In genomic region chr14:31435930-31436693, GRCm38 (mm10) we compare ENCODE assay signal across 8 mouse cellular contexts. TPM values are rescaled to one million over a fixed set of nuclear protein-coding genes. Genes with fewer than 3 reads are reported as not detected.
A peak's percentile ranks its signal among the peaks of the same experiment; 100 is the strongest.
DNase-seq lines count a peak whose midpoint lies in the region; ATAC-seq lines count a peak whose summit lies in the region.

TSS of gene Sh3bp5 (minus strand) at chr14:31436078.

- peak within 1 kb of the TSS; percentile 93 for H3K4me2 ChIP-seq in heart, embryonic 12.5 days
- H3K4me2 ChIP-seq in kidney, embryonic 16.5 days (replicated peaks; ENCODE audit: low read depth, low read length) = peak within 1 kb of the TSS; percentile 90

- H3K4me1 ChIP-seq in brown adipose tissue, adult 24 weeks (ENCODE audit: control insufficient read depth, insufficient read depth, insufficient read length, low read length) = peaks cover 20% of the 10 kb centered on the region
- peaks cover 46% of the 10 kb centered on the region for H3K4me1 ChIP-seq in heart, embryonic 12.5 days (replicated peaks)
- H3K4me1 ChIP-seq in kidney, embryonic 16.5 days (ENCODE audit: insufficient read depth, low read length) = peaks cover 37% of the 10 kb centered on the region

- peak; percentile 94 for ATAC-seq in CD4-positive, CD25-positive, alpha-beta regulatory T cell, adult 4 months
- ATAC-seq in erythroid progenitor cell, adult 5-6 weeks (replicated peaks; ENCODE audit: low FRiP score, poor library complexity, severe bottlenecking) = peak; percentile 89
- ATAC-seq in heart, embryonic 12.5 days (ENCODE audit: insufficient number of reproducible peaks, low FRiP score) = peak; percentile 89
- ATAC-seq in kidney, embryonic 16.5 days (ENCODE audit: low FRiP score, low TSS enrichment) = peak; percentile 90

- no peaks in the 10 kb centered on the region for H3K27me3 ChIP-seq in heart, embryonic 12.5 days (replicated peaks)
- peaks cover 7% of the 10 kb centered on the region; the same call in 1 of the 2 replicates for H3K27me3 ChIP-seq in kidney, embryonic 16.5 days (ENCODE audit: insufficient read depth, low read length)

- peak within 1 kb of the TSS; percentile 91 for H3K27ac ChIP-seq in brown adipose tissue, adult 24 weeks (replicated peaks; ENCODE audit: low read depth, low read length)
- peak within 1 kb of the TSS; percentile 46; the same call in 1 of the 2 replicates for H3K27ac ChIP-seq in heart, embryonic 12.5 days (ENCODE audit: poor library complexity, severe bottlenecking)
- peak within 1 kb of the TSS; percentile 65 for H3K27ac ChIP-seq in kidney, embryonic 16.5 days (ENCODE audit: low read length)

- no peaks in the 10 kb centered on the region for H3K36me3 ChIP-seq in heart, embryonic 12.5 days
- H3K36me3 ChIP-seq in kidney, embryonic 16.5 days (ENCODE audit: insufficient read depth, low read length) = no peaks in the 10 kb centered on the region

- peak within 1 kb of the TSS; percentile 90 for H3K9ac ChIP-seq in heart, embryonic 12.5 days
- peak within 1 kb of the TSS; percentile 80 for H3K9ac ChIP-seq in kidney, embryonic 16.5 days (replicated peaks; ENCODE audit: low read length)

- H3K4me3 ChIP-seq in brown adipose tissue, adult 24 weeks (ENCODE audit: insufficient read depth, low read depth, low read length) = peak within 1 kb of the TSS; percentile 85
- peak within 1 kb of the TSS; percentile 87 for H3K4me3 ChIP-seq in heart, embryonic 12.5 days
- peak within 1 kb of the TSS; percentile 70 for H3K4me3 ChIP-seq in kidney, embryonic 16.5 days (ENCODE audit: low read length)

- peak; percentile 86 for DNase-seq in liver
- peak; percentile 90 to 96 for DNase-seq in monocyte, adult 2 months (ENCODE audit: low read depth in 1 of 2, low spot score in 2 of 2)
- DNase-seq in spleen, postnatal 14 days (ENCODE audit: low spot score in 2 of 2) = peak; percentile 82 to 91

- WGBS in heart, embryonic 12.5 days = 9% methylated on average over 49 of the region's 49 CpGs
- WGBS in kidney, embryonic 16.5 days = 8% methylated on average over 48 of the region's 49 CpGs

- H3K9me3 ChIP-seq in heart, embryonic 12.5 days (replicated peaks) = no peaks in the 10 kb centered on the region
- no peaks in the 10 kb centered on the region for H3K9me3 ChIP-seq in kidney, embryonic 16.5 days (ENCODE audit: low read length)

RNA-seq across cellular contexts. Expression of gene Sh3bp5, which starts in this region (rescaled TPM):
- polyA plus RNA-seq in CD4-positive, CD25-positive, alpha-beta regulatory T cell, adult 4 months (2017; shearing (Covaris generic)) = 10 to 100 TPM; 15.4 to 16.8 TPM
- 65.9 and 67.5 TPM in 2 replicates for polyA plus RNA-seq in brown adipose tissue, adult 24 weeks (2012; ENCODE audit: insufficient read depth, insufficient read length, missing spikeins)
- 6.8 and 9.6 TPM in 2 replicates for total RNA-seq in erythroid progenitor cell, adult 5-6 weeks (2015; ENCODE audit: low replicate concordance)
- 3.9 and 6.7 TPM in 2 replicates for total RNA-seq in erythroid progenitor cell, adult 5-6 weeks (2017; ENCODE audit: low replicate concordance)
- 29.9 and 30.2 TPM in 2 replicates for polyA plus RNA-seq in heart, embryonic 12.5 days (2016; fragmentation: Nextera tagmentation; extraction: Ambion mirVana)
- polyA plus RNA-seq in kidney, embryonic 16.5 days (2015; fragmentation: Nextera tagmentation; extraction: Ambion mirVana) = 34.1 and 39.0 TPM in 2 replicates

Comparison
In these comparisons a context has a peak if more than half of its experiments do, and no peak if none do; other contexts are left out.
1. Peak in every context shown above with its lines: DNase-seq, ATAC-seq, H3K4me3 ChIP-seq and H3K27ac ChIP-seq.